Mouse (Mus musculus): ENCODE measurements around the gene Pus10. TPM values are rescaled to one million over a fixed set of nuclear protein-coding genes. Genes with fewer than 3 reads are reported as not detected.

The Pus10 gene
- polyA plus RNA-seq, 1 experiment from 2014 or later: 23.9 TPM

- ATAC-seq (ENCODE audit: insufficient number of reproducible peaks, low FRiP score, low TSS enrichment, low read depth): no peak
- Histone ChIP-seq H3K9me3 (no peaks in the 10 kb centered on the region), H3K4me3 (no peak overlapping the region), H3K4me2 (no peak overlapping the region), H3K27ac (no peak overlapping the region), H3K27me3 (no peaks in the 10 kb centered on the region), H3K36me3 (no peaks in the 10 kb centered on the region), H3K4me1 (no peaks in the 10 kb centered on the region), H3K9ac (no peak overlapping the region)
- 70% methylated on average over 1 of the region's 1 CpGs for WGBS
Observed at GRCm38 (mm10) chr11:23767928-23768327, 102.5 kb downstream of the Pus10 start.

GRCm38 (mm10) chr11:23769033-23769432, 103.6 kb downstream of the Pus10 start:
- no peaks in the 10 kb centered on the region for H3K27me3 ChIP-seq
- ATAC-seq (ENCODE audit: insufficient number of reproducible peaks, low FRiP score, low TSS enrichment, low read depth): no peak
- no peaks in the 10 kb centered on the region for H3K36me3 ChIP-seq
- no peaks in the 10 kb centered on the region for H3K9me3 ChIP-seq
- no peak overlapping the region for H3K9ac ChIP-seq
- H3K27ac ChIP-seq: no peak overlapping the region
- no peaks in the 10 kb centered on the region for H3K4me1 ChIP-seq
- H3K4me2 ChIP-seq: no peak overlapping the region
- no peak overlapping the region for H3K4me3 ChIP-seq

GRCm38 (mm10) chr11:23769686-23770509, 104.4 kb downstream of the Pus10 start:
- Histone ChIP-seq H3K4me2 (peak overlapping the region; percentile 67), H3K9ac (peak overlapping the region; percentile 63; the same call in 1 of the 2 replicates), H3K4me3 (peak overlapping the region; percentile 65), H3K9me3 (no peaks in the 10 kb centered on the region), H3K36me3 (no peaks in the 10 kb centered on the region), H3K27me3 (no peaks in the 10 kb centered on the region), H3K27ac (peak overlapping the region; percentile 93), H3K4me1 (no peaks in the 10 kb centered on the region)
- WGBS: under 1% methylated on average over 25 of the region's 25 CpGs
- no peak for ATAC-seq (ENCODE audit: insufficient number of reproducible peaks, low FRiP score, low TSS enrichment, low read depth)

GRCm38 (mm10) chr11:23770510-23770759, 105.0 kb downstream of the Pus10 start:
- H3K9me3 ChIP-seq: no peaks in the 10 kb centered on the region
- H3K9ac ChIP-seq: peak overlapping the region; percentile 63
- H3K4me1 ChIP-seq: no peaks in the 10 kb centered on the region
- H3K27me3 ChIP-seq: no peaks in the 10 kb centered on the region
- H3K4me3 ChIP-seq: peak overlapping the region; percentile 65
- under 1% methylated on average over 24 of the region's 24 CpGs for WGBS
- H3K4me2 ChIP-seq: peak overlapping the region; percentile 67
- H3K27ac ChIP-seq: peak overlapping the region; percentile 93
- H3K36me3 ChIP-seq: no peaks in the 10 kb centered on the region
- ATAC-seq (ENCODE audit: insufficient number of reproducible peaks, low FRiP score, low TSS enrichment, low read depth): no peak

GRCm38 (mm10) chr11:23770760-23771506, 105.5 kb downstream of the Pus10 start, which contains the start of gene Rel:
Rel (minus strand) TSS chr11:23770970.
- Histone ChIP-seq H3K4me2 (peak within 1 kb of the TSS; percentile 67), H3K9ac (peak within 1 kb of the TSS; percentile 63), H3K4me1 (no peaks in the 10 kb centered on the region), H3K9me3 (no peaks in the 10 kb centered on the region), H3K27me3 (no peaks in the 10 kb centered on the region), H3K27ac (peak within 1 kb of the TSS; percentile 93), H3K36me3 (no peaks in the 10 kb centered on the region), H3K4me3 (peak within 1 kb of the TSS; percentile 65)
- under 1% methylated on average over 84 of the region's 88 CpGs for WGBS
- ATAC-seq (ENCODE audit: insufficient number of reproducible peaks, low FRiP score, low TSS enrichment, low read depth): peak; percentile 91

- H3K27ac ChIP-seq: peak overlapping the region; percentile 93
- H3K27me3 ChIP-seq: no peaks in the 10 kb centered on the region
- H3K36me3 ChIP-seq: no peaks in the 10 kb centered on the region
- H3K9me3 ChIP-seq: no peaks in the 10 kb centered on the region
- WGBS: 7% methylated on average over 21 of the region's 21 CpGs
- no peaks in the 10 kb centered on the region for H3K4me1 ChIP-seq
- peak overlapping the region; percentile 67 for H3K4me2 ChIP-seq
- peak overlapping the region; percentile 65 for H3K4me3 ChIP-seq
- peak overlapping the region; percentile 63; the same call in 1 of the 2 replicates for H3K9ac ChIP-seq
- ATAC-seq (ENCODE audit: insufficient number of reproducible peaks, low FRiP score, low TSS enrichment, low read depth): no peak
Observed at GRCm38 (mm10) chr11:23771507-23772097, 106.1 kb downstream of the Pus10 start.

GRCm38 (mm10) chr11:23772471-23772870, 107.0 kb downstream of the Pus10 start:
- Histone ChIP-seq H3K4me1 (no peaks in the 10 kb centered on the region), H3K4me3 (no peak overlapping the region), H3K9ac (no peak overlapping the region), H3K36me3 (no peaks in the 10 kb centered on the region), H3K27me3 (no peaks in the 10 kb centered on the region), H3K9me3 (no peaks in the 10 kb centered on the region), H3K4me2 (no peak overlapping the region), H3K27ac (no peak overlapping the region)
- 36% methylated on average over 1 of the region's 1 CpGs for WGBS
- ATAC-seq (ENCODE audit: insufficient number of reproducible peaks, low FRiP score, low TSS enrichment, low read depth): no peak

GRCm38 (mm10) chr11:23778787-23779201, 113.3 kb downstream of the Pus10 start:
- Histone ChIP-seq H3K4me1 (no peaks in the 10 kb centered on the region), H3K4me3 (no peak overlapping the region), H3K9me3 (no peaks in the 10 kb centered on the region), H3K9ac (no peak overlapping the region), H3K4me2 (no peak overlapping the region), H3K27me3 (no peaks in the 10 kb centered on the region), H3K27ac (no peak overlapping the region), H3K36me3 (no peaks in the 10 kb centered on the region)
- no peak for ATAC-seq (ENCODE audit: insufficient number of reproducible peaks, low FRiP score, low TSS enrichment, low read depth)
- WGBS: 82% methylated on average over 8 of the region's 8 CpGs

- ATAC-seq (ENCODE audit: insufficient number of reproducible peaks, low FRiP score, low TSS enrichment, low read depth): no peak
- Histone ChIP-seq H3K27ac (no peak overlapping the region), H3K4me2 (no peak overlapping the region), H3K9ac (no peak overlapping the region), H3K9me3 (no peaks in the 10 kb centered on the region), H3K27me3 (no peaks in the 10 kb centered on the region), H3K36me3 (no peaks in the 10 kb centered on the region), H3K4me1 (no peaks in the 10 kb centered on the region), H3K4me3 (no peak overlapping the region)
- 63% methylated on average over 3 of the region's 3 CpGs for WGBS
Observed at GRCm38 (mm10) chr11:23782038-23782437, 116.6 kb downstream of the Pus10 start.

Other genes with a start within 250 kb of the Pus10 start
- 81.7 and 83.2 TPM in 2 replicates for gene Ahsa2, start 167.6 kb upstream of the Pus10 start, polyA plus RNA-seq (2015; fragmentation: Nextera tagmentation; extraction: Ambion mirVana)
- gene 1700093K21Rik, start 144.5 kb upstream of the Pus10 start, polyA plus RNA-seq (2015; fragmentation: Nextera tagmentation; extraction: Ambion mirVana): not detected in 2 replicates
- gene 0610010F05Rik, start 32.0 kb upstream of the Pus10 start, polyA plus RNA-seq (2015; fragmentation: Nextera tagmentation; extraction: Ambion mirVana): 19.4 and 19.7 TPM in 2 replicates
- 33.4 and 35.5 TPM in 2 replicates for gene Pex13, start 285 bp downstream of the Pus10 start, polyA plus RNA-seq (2015; fragmentation: Nextera tagmentation; extraction: Ambion mirVana)
- 1.4 and 1.5 TPM in 2 replicates for gene Rel, start 105.3 kb downstream of the Pus10 start, polyA plus RNA-seq (2015; fragmentation: Nextera tagmentation; extraction: Ambion mirVana)
- gene Papolg, start 229.6 kb downstream of the Pus10 start, polyA plus RNA-seq (2015; fragmentation: Nextera tagmentation; extraction: Ambion mirVana): 14.2 and 14.4 TPM in 2 replicates

Measured in limb, embryonic 15.5 days (tissue).